Mouse (Mus musculus): Measurements from ENCODE around the gene Kcns1. TPM values are rescaled to one million over a fixed set of nuclear protein-coding genes. Genes with fewer than 3 reads are reported as not detected.
"Not testable (repeated sequence)": the region's sequence is repeated elsewhere in the genome, so short reads cannot be mapped to it uniquely, and the experiment has no call there.

Gene Kcns1
- total RNA-seq (2021): under 1 TPM in 1 of 2 experiments, not detected in 1; 0.10 TPM
- long read RNA-seq, experiment 1: 0 reads
- long read RNA-seq, experiment 2: 0 reads

- no peak for DNase-seq
These were observed at the start of gene Kcns1 for GRCm38 (mm10) chr2:164170902-164171301. TSS of gene Kcns1 (minus strand) at chr2:164171113.

GRCm38 (mm10) chr2:164219295-164219694 lies 48.4 kb upstream of the Kcns1 start:
- no peak for DNase-seq

- no peak for DNase-seq
These were observed 41.8 kb upstream of the Kcns1 start for GRCm38 (mm10) chr2:164212711-164213110.

- no peak for DNase-seq
These were observed 40.0 kb upstream of the Kcns1 start for GRCm38 (mm10) chr2:164210892-164211291.

- DNase-seq: no peak
These were observed 35.8 kb upstream of the Kcns1 start for GRCm38 (mm10) chr2:164206676-164207075.

- DNase-seq: not testable (repeated sequence)
These were observed 35.1 kb upstream of the Kcns1 start for GRCm38 (mm10) chr2:164206011-164206410.

GRCm38 (mm10) chr2:164199626-164200327 lies 28.9 kb upstream of the Kcns1 start, which contains the start of gene Wfdc15a:
TSS of gene Wfdc15a (minus strand) at chr2:164200130.
- DNase-seq: no peak

- no peak for DNase-seq
These were observed 25.7 kb upstream of the Kcns1 start for GRCm38 (mm10) chr2:164196700-164196990.

- DNase-seq: no peak
These were observed 25.2 kb upstream of the Kcns1 start for GRCm38 (mm10) chr2:164195971-164196699.

- DNase-seq: no peak
These were observed 24.2 kb upstream of the Kcns1 start for GRCm38 (mm10) chr2:164194959-164195630.

- no peak for DNase-seq
These were observed 21.4 kb upstream of the Kcns1 start for GRCm38 (mm10) chr2:164192279-164192678.

- no peak for DNase-seq
These were observed 19.7 kb upstream of the Kcns1 start, which contains the start of gene Wfdc12 for GRCm38 (mm10) chr2:164190576-164190975. TSS of gene Wfdc12 (minus strand) at chr2:164190608.

GRCm38 (mm10) chr2:164188722-164189121 lies 17.8 kb upstream of the Kcns1 start:
- DNase-seq: no peak

GRCm38 (mm10) chr2:164184145-164184719 lies 13.3 kb upstream of the Kcns1 start:
- DNase-seq: peak in 1 of 2 experiments; percentile 12

- no peak for DNase-seq
These were observed 12.4 kb upstream of the Kcns1 start for GRCm38 (mm10) chr2:164183340-164183739.

- no peak for DNase-seq
These were observed 11.9 kb upstream of the Kcns1 start, which contains the start of gene Wfdc5 for GRCm38 (mm10) chr2:164182692-164183255. TSS of gene Wfdc5 (minus strand) at chr2:164182742.

GRCm38 (mm10) chr2:164180770-164181169 lies 9.9 kb upstream of the Kcns1 start:
- DNase-seq: no peak

- peak; percentile 24 to 55 for DNase-seq
These were observed 9.2 kb upstream of the Kcns1 start for GRCm38 (mm10) chr2:164180124-164180523.

GRCm38 (mm10) chr2:164177831-164178230 lies 6.9 kb upstream of the Kcns1 start:
- DNase-seq: no peak

- DNase-seq: no peak
These were observed 4.9 kb upstream of the Kcns1 start for GRCm38 (mm10) chr2:164175850-164176249.

- DNase-seq: no peak
These were observed 3.9 kb upstream of the Kcns1 start for GRCm38 (mm10) chr2:164174649-164175395.
